Mouse (Mus musculus) embryonic fibroblast, embryonic 13.5 days (primary cell): ENCODE measurements around the gene Tbc1d1.

Experiments
- CTCF ChIP-seq: IDR thresholded peaks from 2 replicates; pipeline ENCODE4 v1.5.1; 2011; ENCODE audit warnings: mild to moderate bottlenecking, control low read depth, low read length, moderate library complexity, borderline replicate concordance; ENCODE audit not compliant: insufficient read depth
- POLR2A ChIP-seq: IDR thresholded peaks from 2 replicates; pipeline ENCODE4 v1.6.1; 2011; ENCODE audit warnings: low read depth, mild to moderate bottlenecking, control low read depth, low read length, moderate library complexity

- TF ChIP-seq CTCF (peak; percentile 73; the same call in 1 of the 2 replicates), POLR2A (no peak)
Observed at GRCm38 (mm10) chr5:64274738-64275451, 118.8 kb downstream of the Tbc1d1 start.
